Mouse (Mus musculus): ENCODE measurements around the gene Htr1f. TPM values are rescaled to one million over a fixed set of nuclear protein-coding genes. Genes with fewer than 3 reads are reported as not detected.
A peak's percentile ranks its signal among the peaks of the same experiment; 100 is the strongest.
"Not testable (repeated sequence)": the region's sequence is repeated elsewhere in the genome, so short reads cannot be mapped to it uniquely, and the experiment has no call there.

Gene Htr1f
- polyA plus RNA-seq, 1 experiment from 2014 or later: 0.08 TPM

- H3K4me2 ChIP-seq (replicated peaks; ENCODE audit: low read depth, low read length); H3K9ac ChIP-seq (ENCODE audit: low read depth, low read length); H3K27ac ChIP-seq (ENCODE audit: low read depth, low read length); H3K4me1 ChIP-seq (ENCODE audit: control insufficient read depth, insufficient read depth, low read length); H3K4me3 ChIP-seq (ENCODE audit: low read length); H3K36me3 ChIP-seq (ENCODE audit: control insufficient read depth, insufficient read depth, low read length); H3K9me3 ChIP-seq (ENCODE audit: control insufficient read depth, low read length); H3K27me3 ChIP-seq (ENCODE audit: control insufficient read depth, insufficient read depth, low read length); ATAC-seq (ENCODE audit: low FRiP score, low TSS enrichment): not testable (repeated sequence)
- WGBS: 95% methylated on average over 5 of the region's 5 CpGs
Measured at GRCm38 (mm10) chr16:65037660-65038425, 67.8 kb downstream of the Htr1f start.

GRCm38 (mm10) chr16:65029675-65030074 is 76.0 kb downstream of the Htr1f start:
- H3K9ac ChIP-seq (ENCODE audit: low read depth, low read length): no peak overlapping the region
- ATAC-seq (ENCODE audit: low FRiP score, low TSS enrichment): no peak
- H3K4me2 ChIP-seq (replicated peaks; ENCODE audit: low read depth, low read length): no peak overlapping the region
- H3K27me3 ChIP-seq (ENCODE audit: control insufficient read depth, insufficient read depth, low read length): no peaks in the 10 kb centered on the region
- H3K36me3 ChIP-seq (ENCODE audit: control insufficient read depth, insufficient read depth, low read length): no peaks in the 10 kb centered on the region
- WGBS: 73% methylated on average over 1 of the region's 1 CpGs
- H3K4me1 ChIP-seq (ENCODE audit: control insufficient read depth, insufficient read depth, low read length): no peaks in the 10 kb centered on the region
- H3K27ac ChIP-seq (ENCODE audit: low read depth, low read length): no peak overlapping the region
- no peak overlapping the region for H3K4me3 ChIP-seq (ENCODE audit: low read length)
- H3K9me3 ChIP-seq (ENCODE audit: control insufficient read depth, low read length): no peaks in the 10 kb centered on the region

GRCm38 (mm10) chr16:65022364-65022763 is 83.3 kb downstream of the Htr1f start:
- H3K27ac ChIP-seq (ENCODE audit: low read depth, low read length): no peak overlapping the region
- H3K4me3 ChIP-seq (ENCODE audit: low read length): no peak overlapping the region
- no peaks in the 10 kb centered on the region for H3K36me3 ChIP-seq (ENCODE audit: control insufficient read depth, insufficient read depth, low read length)
- no peak overlapping the region for H3K4me2 ChIP-seq (replicated peaks; ENCODE audit: low read depth, low read length)
- no peak for ATAC-seq (ENCODE audit: low FRiP score, low TSS enrichment)
- no peak overlapping the region for H3K9ac ChIP-seq (ENCODE audit: low read depth, low read length)
- H3K4me1 ChIP-seq (ENCODE audit: control insufficient read depth, insufficient read depth, low read length): no peaks in the 10 kb centered on the region
- no peaks in the 10 kb centered on the region for H3K27me3 ChIP-seq (ENCODE audit: control insufficient read depth, insufficient read depth, low read length)
- no peaks in the 10 kb centered on the region for H3K9me3 ChIP-seq (ENCODE audit: control insufficient read depth, low read length)
- 66% methylated on average over 3 of the region's 3 CpGs for WGBS

- no peaks in the 10 kb centered on the region for H3K27me3 ChIP-seq (ENCODE audit: control insufficient read depth, insufficient read depth, low read length)
- ATAC-seq (ENCODE audit: low FRiP score, low TSS enrichment): no peak
- H3K27ac ChIP-seq (ENCODE audit: low read depth, low read length): no peak overlapping the region
- H3K9me3 ChIP-seq (ENCODE audit: control insufficient read depth, low read length): no peaks in the 10 kb centered on the region
- no peak overlapping the region for H3K4me3 ChIP-seq (ENCODE audit: low read length)
- 95% methylated on average over 1 of the region's 1 CpGs for WGBS
- H3K4me1 ChIP-seq (ENCODE audit: control insufficient read depth, insufficient read depth, low read length): no peaks in the 10 kb centered on the region
- H3K9ac ChIP-seq (ENCODE audit: low read depth, low read length): no peak overlapping the region
- H3K4me2 ChIP-seq (replicated peaks; ENCODE audit: low read depth, low read length): no peak overlapping the region
- no peaks in the 10 kb centered on the region for H3K36me3 ChIP-seq (ENCODE audit: control insufficient read depth, insufficient read depth, low read length)
Measured at GRCm38 (mm10) chr16:65018710-65019109, 86.9 kb downstream of the Htr1f start.

- no peak for ATAC-seq (ENCODE audit: low FRiP score, low TSS enrichment)
- Histone ChIP-seq H3K27ac (ENCODE audit: low read depth, low read length) (no peak overlapping the region), H3K36me3 (ENCODE audit: control insufficient read depth, insufficient read depth, low read length) (no peaks in the 10 kb centered on the region), H3K9me3 (ENCODE audit: control insufficient read depth, low read length) (no peaks in the 10 kb centered on the region), H3K9ac (ENCODE audit: low read depth, low read length) (no peak overlapping the region), H3K4me1 (ENCODE audit: control insufficient read depth, insufficient read depth, low read length) (no peaks in the 10 kb centered on the region), H3K27me3 (ENCODE audit: control insufficient read depth, insufficient read depth, low read length) (no peaks in the 10 kb centered on the region), H3K4me3 (ENCODE audit: low read length) (no peak overlapping the region), H3K4me2 (replicated peaks; ENCODE audit: low read depth, low read length) (no peak overlapping the region)
- WGBS: 31% methylated on average over 7 of the region's 7 CpGs
Measured at GRCm38 (mm10) chr16:65018134-65018533, 87.5 kb downstream of the Htr1f start.

GRCm38 (mm10) chr16:65017566-65017965 is 88.1 kb downstream of the Htr1f start:
- 0 out of 2 replicates have a peak, but pooled peaks have one; percentile 39 for ATAC-seq (ENCODE audit: low FRiP score, low TSS enrichment)
- H3K9ac ChIP-seq (ENCODE audit: low read depth, low read length): no peak overlapping the region
- H3K27ac ChIP-seq (ENCODE audit: low read depth, low read length): no peak overlapping the region; the same call in 1 of the 2 replicates
- H3K9me3 ChIP-seq (ENCODE audit: control insufficient read depth, low read length): no peaks in the 10 kb centered on the region
- no peak overlapping the region for H3K4me2 ChIP-seq (replicated peaks; ENCODE audit: low read depth, low read length)
- no peaks in the 10 kb centered on the region for H3K4me1 ChIP-seq (ENCODE audit: control insufficient read depth, insufficient read depth, low read length)
- no peaks in the 10 kb centered on the region for H3K36me3 ChIP-seq (ENCODE audit: control insufficient read depth, insufficient read depth, low read length)
- no peak overlapping the region for H3K4me3 ChIP-seq (ENCODE audit: low read length)
- 40% methylated on average over 1 of the region's 1 CpGs for WGBS
- no peaks in the 10 kb centered on the region for H3K27me3 ChIP-seq (ENCODE audit: control insufficient read depth, insufficient read depth, low read length)

GRCm38 (mm10) chr16:65015241-65015640 is 90.4 kb downstream of the Htr1f start:
- 88% methylated on average over 4 of the region's 4 CpGs for WGBS
- Histone ChIP-seq H3K27ac (ENCODE audit: low read depth, low read length) (no peak overlapping the region), H3K4me2 (replicated peaks; ENCODE audit: low read depth, low read length) (no peak overlapping the region), H3K4me3 (ENCODE audit: low read length) (no peak overlapping the region), H3K27me3 (ENCODE audit: control insufficient read depth, insufficient read depth, low read length) (no peaks in the 10 kb centered on the region), H3K4me1 (ENCODE audit: control insufficient read depth, insufficient read depth, low read length) (no peaks in the 10 kb centered on the region), H3K36me3 (ENCODE audit: control insufficient read depth, insufficient read depth, low read length) (no peaks in the 10 kb centered on the region), H3K9ac (ENCODE audit: low read depth, low read length) (no peak overlapping the region), H3K9me3 (ENCODE audit: control insufficient read depth, low read length) (no peaks in the 10 kb centered on the region)
- no peak for ATAC-seq (ENCODE audit: low FRiP score, low TSS enrichment)

GRCm38 (mm10) chr16:65001993-65002821 is 103.4 kb downstream of the Htr1f start:
- H3K4me1 ChIP-seq (ENCODE audit: control insufficient read depth, insufficient read depth, low read length): no peaks in the 10 kb centered on the region
- no peak for ATAC-seq (ENCODE audit: low FRiP score, low TSS enrichment)
- 82% methylated on average over 6 of the region's 6 CpGs for WGBS

GRCm38 (mm10) chr16:64989279-64989800 is 116.3 kb downstream of the Htr1f start:
- WGBS: 80% methylated on average over 3 of the region's 3 CpGs
- H3K27me3 ChIP-seq (ENCODE audit: control insufficient read depth, insufficient read depth, low read length): no peaks in the 10 kb centered on the region
- no peak overlapping the region for H3K27ac ChIP-seq (ENCODE audit: low read depth, low read length)
- no peaks in the 10 kb centered on the region for H3K9me3 ChIP-seq (ENCODE audit: control insufficient read depth, low read length)
- no peaks in the 10 kb centered on the region for H3K4me1 ChIP-seq (ENCODE audit: control insufficient read depth, insufficient read depth, low read length)
- H3K4me2 ChIP-seq (replicated peaks; ENCODE audit: low read depth, low read length): no peak overlapping the region
- no peak for ATAC-seq (ENCODE audit: low FRiP score, low TSS enrichment)
- no peak overlapping the region for H3K9ac ChIP-seq (ENCODE audit: low read depth, low read length)
- no peak overlapping the region for H3K4me3 ChIP-seq (ENCODE audit: low read length)
- H3K36me3 ChIP-seq (ENCODE audit: control insufficient read depth, insufficient read depth, low read length): no peaks in the 10 kb centered on the region

More at GRCm38 (mm10) chr16:65001993-65002821, 103.4 kb downstream of the Htr1f start:
- no peaks in the 10 kb centered on the region for H3K36me3 ChIP-seq (ENCODE audit: control insufficient read depth, insufficient read depth, low read length)
- H3K9ac ChIP-seq (ENCODE audit: low read depth, low read length): no peak overlapping the region
- no peaks in the 10 kb centered on the region for H3K9me3 ChIP-seq (ENCODE audit: control insufficient read depth, low read length)
- H3K4me2 ChIP-seq (replicated peaks; ENCODE audit: low read depth, low read length): no peak overlapping the region
- no peaks in the 10 kb centered on the region for H3K27me3 ChIP-seq (ENCODE audit: control insufficient read depth, insufficient read depth, low read length)
- H3K27ac ChIP-seq (ENCODE audit: low read depth, low read length): no peak overlapping the region
- H3K4me3 ChIP-seq (ENCODE audit: low read length): no peak overlapping the region
